Mouse (Mus musculus) stomach, postnatal 0 days (tissue): Measurements from ENCODE around the gene 4931414P19Rik.

Source experiments
- CTCF ChIP-seq: IDR thresholded peaks from 2 replicates; pipeline ENCODE4 v1.5.1; 2016; ENCODE audit warnings: antibody characterized with exemption, low read depth, mild to moderate bottlenecking, moderate library complexity
- EP300 ChIP-seq: optimal IDR thresholded peaks from 2 replicates; pipeline ENCODE3; 2016; ENCODE audit warnings: antibody characterized with exemption

DNA sequence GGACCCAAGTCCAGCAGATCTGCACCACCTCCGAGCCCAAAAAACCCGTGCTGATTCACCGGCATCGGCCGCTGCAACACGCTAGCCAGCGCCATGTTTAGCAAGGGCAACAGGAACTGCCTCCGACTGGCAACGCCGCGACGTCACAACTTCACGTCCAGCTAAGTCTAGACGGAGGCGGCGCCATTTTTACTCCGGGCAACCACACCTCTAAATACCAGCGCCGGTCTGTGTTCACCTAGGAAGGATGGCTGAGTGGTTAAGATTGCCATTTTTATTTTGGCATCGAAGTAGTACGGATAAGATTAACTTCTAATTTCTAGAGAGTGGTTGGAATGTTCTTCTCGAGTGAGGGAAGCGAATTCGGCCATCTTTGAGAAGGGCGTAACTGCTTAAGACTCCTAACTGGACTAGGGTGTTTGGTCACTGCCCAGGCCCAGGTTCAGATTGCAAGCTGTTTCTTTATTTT lies 12.1 kb upstream of the 4931414P19Rik start, which contains the start of gene Psmb5:
- no peak for TF ChIP-seq EP300
- no peak for TF ChIP-seq CTCF
